Mouse (Mus musculus) intestine, postnatal 0 days (tissue): ENCODE results near the gene Mboat1. TPM values are rescaled to one million over a fixed set of nuclear protein-coding genes. Genes with fewer than 3 reads are reported as not detected.
A peak's percentile ranks its signal among the peaks of the same experiment; 100 is the strongest.

Experiments
- ATAC-seq: fragments of 200-750 bp; cut with Nextera tagmentation; 2 replicates; pipeline ENCODE4 v1.8.0; 2017; ENCODE audit warnings: mild to moderate bottlenecking, moderate TSS enrichment, moderate library complexity
- H3K27ac ChIP-seq: fragments of 300-500 bp; sonication (generic); 2 replicates; pipeline ENCODE4 v1.5.1; 2014; ENCODE audit warnings: mild to moderate bottlenecking, low read depth, low read length, moderate library complexity
- H3K27me3 ChIP-seq: fragments of 300-500 bp; sonication (generic); replicated peaks from 2 replicates; pipeline ENCODE4 v1.6.1; 2014; ENCODE audit warnings: low read length, mixed read lengths; ENCODE audit not compliant: control insufficient read depth, insufficient read depth
- H3K36me3 ChIP-seq: fragments of 300-500 bp; sonication (generic); 2 replicates; pipeline ENCODE4 v1.6.1; 2014; ENCODE audit warnings: mild to moderate bottlenecking, moderate library complexity; ENCODE audit not compliant: control insufficient read depth, insufficient read depth
- H3K4me1 ChIP-seq: fragments of 300-500 bp; sonication (generic); replicated peaks from 2 replicates; pipeline ENCODE4 v1.6.1; 2014; ENCODE audit warnings: antibody characterized with exemption, low read length, mixed read lengths; ENCODE audit not compliant: control insufficient read depth, insufficient read depth
- H3K4me2 ChIP-seq: fragments of 300-500 bp; sonication (generic); replicated peaks from 2 replicates; pipeline ENCODE4 v1.6.1; 2014; ENCODE audit warnings: low read depth, mild to moderate bottlenecking, moderate library complexity
- H3K4me3 ChIP-seq: fragments of 300-500 bp; sonication (generic); 2 replicates; pipeline ENCODE4 v1.5.1; 2014; ENCODE audit warnings: low read depth, low read length
- H3K9ac ChIP-seq: fragments of 300-500 bp; sonication (generic); 2 replicates; pipeline ENCODE4 v1.6.1; 2014; ENCODE audit warnings: mild to moderate bottlenecking, low read depth, low read length
- H3K9me3 ChIP-seq: fragments of 300-500 bp; sonication (generic); 2 replicates; pipeline ENCODE4 v1.6.1; 2016; ENCODE audit warnings: mixed run types; ENCODE audit not compliant: control insufficient read depth
- CTCF ChIP-seq: sonication (generic); IDR thresholded peaks from 2 replicates; pipeline ENCODE4 v1.5.1; 2016; ENCODE audit warnings: low read depth, mild to moderate bottlenecking, control low read depth, antibody characterized with exemption, moderate library complexity
- WGBS: fragments of 180-500 bp; shearing (Covaris S2); extraction: QIAGEN DNeasy Blood & Tissue Kit; methylation state at CpG from one replicate; pipeline ENCODE4 v1.1.7; 2014; 5-methylcytosine and 5-hydroxymethylcytosine counted together
- polyA plus RNA-seq: library from polyadenylated mRNA; unstranded; fragments of >200 nt; fragmentation: Nextera tagmentation; extraction: Ambion mirVana; gene quantifications from 2 replicates; pipeline ENCODE4 v1.2.1, GENCODE M21; 2015

Mboat1 gene
- polyA plus RNA-seq, 1 experiment from 2014 or later = 13.6 TPM

- Histone ChIP-seq H3K9me3 (no peaks in the 10 kb centered on the region), H3K4me1 (no peaks in the 10 kb centered on the region), H3K27ac (no peak overlapping the region), H3K27me3 (no peaks in the 10 kb centered on the region), H3K9ac (no peak overlapping the region), H3K4me3 (no peak overlapping the region), H3K36me3 (no peaks in the 10 kb centered on the region), H3K4me2 (no peak overlapping the region)
- TF ChIP-seq CTCF = no peak
- whole genome bisulfite sequencing = 35% methylated on average over 3 of the region's 3 CpGs
- ATAC-seq = no peak
These were observed 55.9 kb downstream of the Mboat1 start for GRCm38 (mm10) chr13:30192031-30192716.

GRCm38 (mm10) chr13:30193363-30193762, 57.1 kb downstream of the Mboat1 start:
- Histone ChIP-seq H3K36me3 (no peaks in the 10 kb centered on the region), H3K9ac (no peak overlapping the region), H3K4me3 (no peak overlapping the region), H3K9me3 (no peaks in the 10 kb centered on the region), H3K4me1 (no peaks in the 10 kb centered on the region; the same call in 1 of the 2 replicates), H3K27ac (no peak overlapping the region), H3K27me3 (no peaks in the 10 kb centered on the region), H3K4me2 (no peak overlapping the region)
- no peak for ATAC-seq
- 58% methylated on average over 4 of the region's 4 CpGs for WGBS
- TF ChIP-seq CTCF = peak; percentile 16; the same call in 1 of the 2 replicates

- H3K4me3 ChIP-seq = no peak overlapping the region
- H3K27ac ChIP-seq = no peak overlapping the region
- ATAC-seq = peak; percentile 53; the same call in 1 of the 2 replicates
- no peaks in the 10 kb centered on the region for H3K9me3 ChIP-seq
- no peaks in the 10 kb centered on the region for H3K36me3 ChIP-seq
- TF ChIP-seq CTCF = no peak
- no peak overlapping the region for H3K4me2 ChIP-seq
- 22% methylated on average over 3 of the region's 3 CpGs for WGBS
- H3K9ac ChIP-seq = no peak overlapping the region
- H3K4me1 ChIP-seq = no peaks in the 10 kb centered on the region; the same call in 1 of the 2 replicates
- H3K27me3 ChIP-seq = no peaks in the 10 kb centered on the region
These were observed 58.5 kb downstream of the Mboat1 start for GRCm38 (mm10) chr13:30194834-30195233.

GRCm38 (mm10) chr13:30196661-30197060, 60.4 kb downstream of the Mboat1 start:
- H3K36me3 ChIP-seq = no peaks in the 10 kb centered on the region
- H3K4me3 ChIP-seq = no peak overlapping the region
- ATAC-seq = no peak
- WGBS = 88% methylated on average over 8 of the region's 8 CpGs
- H3K27ac ChIP-seq = no peak overlapping the region
- H3K9me3 ChIP-seq = no peaks in the 10 kb centered on the region
- no peaks in the 10 kb centered on the region; the same call in 1 of the 2 replicates for H3K4me1 ChIP-seq
- no peak overlapping the region for H3K4me2 ChIP-seq
- no peaks in the 10 kb centered on the region for H3K27me3 ChIP-seq
- H3K9ac ChIP-seq = no peak overlapping the region
- no peak for TF ChIP-seq CTCF

- no peak for ATAC-seq
- H3K36me3 ChIP-seq = no peaks in the 10 kb centered on the region
- H3K27ac ChIP-seq = no peak overlapping the region
- no peak overlapping the region for H3K4me3 ChIP-seq
- no peak for TF ChIP-seq CTCF
- no peak overlapping the region for H3K9ac ChIP-seq
- H3K4me1 ChIP-seq = no peaks in the 10 kb centered on the region; the same call in 1 of the 2 replicates
- 77% methylated on average over 9 of the region's 9 CpGs for WGBS
- H3K4me2 ChIP-seq = no peak overlapping the region
- no peaks in the 10 kb centered on the region for H3K27me3 ChIP-seq
- no peaks in the 10 kb centered on the region for H3K9me3 ChIP-seq
These were observed 61.8 kb downstream of the Mboat1 start for GRCm38 (mm10) chr13:30198101-30198570.

GRCm38 (mm10) chr13:30199821-30200220, 63.5 kb downstream of the Mboat1 start:
- no peak for ATAC-seq
- H3K27ac ChIP-seq = no peak overlapping the region
- no peaks in the 10 kb centered on the region for H3K9me3 ChIP-seq
- no peak overlapping the region for H3K4me3 ChIP-seq
- WGBS = 79% methylated on average over 4 of the region's 4 CpGs
- no peak overlapping the region for H3K9ac ChIP-seq
- H3K27me3 ChIP-seq = no peaks in the 10 kb centered on the region
- H3K4me2 ChIP-seq = no peak overlapping the region
- H3K36me3 ChIP-seq = no peaks in the 10 kb centered on the region
- no peaks in the 10 kb centered on the region; the same call in 1 of the 2 replicates for H3K4me1 ChIP-seq
- TF ChIP-seq CTCF = no peak
